Mouse (Mus musculus) forelimb bud, embryonic 11.5 days (tissue): ENCODE results near the gene Pde10a.
"Not testable (repeated sequence)": the region's sequence is repeated elsewhere in the genome, so short reads cannot be mapped to it uniquely, and the experiment has no call there.

Source experiments
- DNase-seq: peaks from one replicate; pipeline ENCODE4 v3.0.0-alpha.2; 2012; ENCODE audit warnings: low read depth, low spot score

The Pde10a gene

GRCm38 (mm10) chr17:8647372-8647871 lies 122.2 kb downstream of the Pde10a start:
- no peak for DNase-seq

DNA sequence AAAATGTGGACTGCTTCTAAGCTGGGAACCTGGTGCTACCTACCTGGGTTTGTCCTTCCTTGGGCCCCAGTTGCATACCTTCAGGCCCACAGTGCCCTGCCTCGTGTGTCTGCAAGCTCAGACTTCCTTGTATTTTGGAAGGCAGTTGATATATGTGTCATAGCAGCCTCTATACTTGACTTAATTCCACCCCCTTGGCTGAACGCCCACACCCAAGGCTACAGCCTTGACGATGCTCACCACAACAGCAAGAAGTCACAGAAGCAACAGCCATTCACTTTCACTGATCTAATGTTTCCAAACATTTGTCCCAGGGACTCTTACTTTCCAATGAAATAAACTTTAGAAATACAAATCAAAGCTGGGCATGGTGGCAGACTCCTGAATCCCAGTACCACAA lies 123.1 kb downstream of the Pde10a start:
- DNase-seq, result no peak

DNA sequence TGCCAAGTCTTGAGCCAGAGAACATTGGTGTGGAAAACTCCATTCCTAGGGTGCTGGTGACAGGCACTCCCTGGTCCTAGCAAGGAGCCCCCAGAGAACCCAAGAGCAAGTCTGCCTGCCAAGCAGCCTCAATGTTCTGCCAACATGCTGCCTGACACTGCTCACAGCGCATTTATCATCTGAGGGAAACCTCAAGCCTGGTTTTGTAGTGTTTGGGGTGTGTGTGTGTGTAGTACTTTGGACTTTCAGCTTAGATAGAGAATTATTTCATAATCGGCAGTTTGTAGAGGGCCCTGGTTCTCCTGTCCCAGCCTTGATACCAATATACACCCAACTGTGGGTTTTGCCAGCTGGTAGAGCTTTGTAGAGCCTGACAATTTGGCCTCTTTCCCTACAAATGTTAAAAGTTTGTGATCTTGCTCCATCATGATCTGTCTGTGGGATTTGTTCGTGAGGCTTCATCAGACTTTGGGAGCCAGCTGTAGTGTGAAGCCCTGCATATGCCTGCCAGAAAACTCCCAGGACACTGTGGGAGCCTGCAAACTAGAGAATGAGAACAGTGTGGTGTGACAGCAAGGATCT lies 127.6 kb downstream of the Pde10a start:
- DNase-seq, result no peak

GRCm38 (mm10) chr17:8657661-8658060 lies 132.5 kb downstream of the Pde10a start:
- DNase-seq, result no peak

DNA sequence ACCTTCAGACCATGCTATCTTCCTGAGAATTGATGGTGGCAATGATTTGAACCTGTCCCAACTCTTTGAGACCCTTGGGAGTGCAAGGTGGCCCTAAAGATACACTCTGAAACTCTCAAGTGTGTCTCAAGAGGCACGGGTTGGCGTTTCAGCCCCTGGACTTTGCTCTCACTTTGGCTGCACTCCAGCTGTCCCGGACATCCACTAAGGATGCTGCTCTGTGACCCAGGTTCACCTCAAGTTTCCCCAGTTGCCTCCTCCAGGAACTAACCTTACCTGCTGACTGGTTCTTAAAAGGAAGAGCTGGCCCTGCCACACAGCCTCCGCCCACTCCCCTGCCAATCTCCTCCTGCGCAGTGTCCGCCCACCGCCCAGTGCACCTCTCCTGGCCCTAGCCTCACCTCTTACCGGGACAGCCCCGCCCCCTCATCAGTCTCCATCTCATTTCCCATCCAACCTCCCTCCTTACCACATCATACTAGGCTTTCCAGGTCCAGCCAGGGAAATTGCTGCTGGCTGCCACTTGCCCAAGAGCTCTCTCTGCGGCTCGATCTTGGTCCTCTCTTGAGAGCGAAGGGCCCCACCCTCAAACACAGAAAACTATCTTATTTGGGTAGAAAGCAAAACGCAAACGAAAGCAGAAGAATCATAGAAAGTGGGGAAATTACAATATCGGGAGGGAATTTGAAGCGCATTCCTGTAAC lies 133.7 kb downstream of the Pde10a start:
- no peak for DNase-seq

DNA sequence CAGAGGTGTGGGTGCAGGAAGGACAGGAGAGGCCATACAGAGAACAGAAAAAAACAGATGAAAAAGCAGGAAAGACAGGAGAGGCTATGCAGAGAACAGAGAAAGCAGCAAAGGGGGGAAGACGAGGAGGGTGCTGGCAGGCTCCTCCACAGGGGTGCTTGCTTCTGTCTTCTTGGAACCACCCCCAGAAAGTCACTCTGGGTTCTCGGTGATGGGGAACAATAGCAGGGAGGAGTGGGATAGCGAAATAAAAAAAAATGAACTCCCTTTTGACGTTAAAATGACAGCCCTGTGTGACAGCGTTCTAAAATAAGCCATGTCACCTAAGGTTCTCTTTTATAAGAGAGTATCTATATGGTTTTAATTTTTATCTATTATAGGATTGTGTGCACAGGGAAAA lies 141.7 kb downstream of the Pde10a start:
- no peak for DNase-seq

GRCm38 (mm10) chr17:8674651-8675050 lies 149.5 kb downstream of the Pde10a start:
- no peak for DNase-seq

DNA sequence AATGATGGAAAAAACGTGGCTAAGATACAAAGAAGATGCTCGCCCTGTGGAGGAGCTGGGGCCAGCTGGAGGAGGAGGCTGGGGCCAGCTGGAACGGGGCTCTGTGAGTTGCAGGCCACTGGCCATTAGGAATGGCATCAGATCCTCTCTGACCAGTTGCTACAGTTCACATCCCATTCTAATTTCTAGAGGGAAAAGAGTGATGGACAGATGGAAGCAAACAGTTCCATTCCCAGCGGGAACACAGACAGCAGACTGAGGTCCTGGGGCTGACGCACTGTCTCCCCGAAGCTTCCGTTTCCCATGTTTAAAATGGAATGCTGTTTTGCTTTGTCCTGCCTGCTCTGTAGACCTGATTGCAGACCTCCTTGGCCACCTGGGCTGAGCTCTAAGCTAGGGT lies 161.2 kb downstream of the Pde10a start:
- no peak for DNase-seq

- no peak for DNase-seq
Observed at GRCm38 (mm10) chr17:8688096-8688495, 162.9 kb downstream of the Pde10a start.

- no peak for DNase-seq
Observed at GRCm38 (mm10) chr17:8698265-8698664, 173.1 kb downstream of the Pde10a start.

DNA sequence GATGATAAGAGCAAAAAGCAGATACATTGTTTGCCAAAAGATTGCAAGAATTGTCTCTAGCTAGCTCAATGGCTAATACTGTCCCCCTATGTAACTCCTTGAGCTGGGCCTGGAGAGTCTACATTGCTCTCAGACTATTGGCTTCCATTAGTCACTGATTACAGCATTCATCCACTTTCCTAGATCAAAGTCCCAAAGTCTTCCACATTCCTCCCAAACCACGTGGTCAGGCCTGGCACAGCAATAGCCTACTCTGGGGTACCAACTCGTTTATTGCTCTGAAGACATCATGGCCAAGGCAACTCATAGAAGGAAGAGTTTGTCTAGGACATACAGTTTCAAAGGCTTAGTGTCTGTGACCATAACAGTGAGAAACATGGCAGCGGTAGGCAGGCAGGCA lies 173.6 kb downstream of the Pde10a start:
- no peak for DNase-seq

DNA sequence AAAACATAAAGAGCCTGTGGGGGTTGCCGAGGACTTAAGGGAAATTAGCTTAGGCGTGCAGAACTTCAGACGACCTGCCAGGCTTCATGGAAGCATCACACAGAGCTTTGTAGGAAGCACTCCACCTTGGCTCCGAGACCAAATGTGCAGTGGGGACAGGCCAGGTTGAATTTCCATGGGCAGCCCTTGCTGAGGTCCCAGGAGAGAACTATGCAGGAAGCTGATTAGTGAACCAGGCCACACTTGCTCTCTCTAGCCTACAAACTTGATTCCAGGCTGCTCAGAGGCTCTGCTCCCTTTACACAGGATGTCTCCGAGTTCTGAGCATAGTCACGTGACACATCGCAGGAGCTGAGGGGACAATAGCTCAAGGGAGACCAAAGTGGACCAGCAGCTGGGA lies 175.9 kb downstream of the Pde10a start:
- no peak for DNase-seq

DNA sequence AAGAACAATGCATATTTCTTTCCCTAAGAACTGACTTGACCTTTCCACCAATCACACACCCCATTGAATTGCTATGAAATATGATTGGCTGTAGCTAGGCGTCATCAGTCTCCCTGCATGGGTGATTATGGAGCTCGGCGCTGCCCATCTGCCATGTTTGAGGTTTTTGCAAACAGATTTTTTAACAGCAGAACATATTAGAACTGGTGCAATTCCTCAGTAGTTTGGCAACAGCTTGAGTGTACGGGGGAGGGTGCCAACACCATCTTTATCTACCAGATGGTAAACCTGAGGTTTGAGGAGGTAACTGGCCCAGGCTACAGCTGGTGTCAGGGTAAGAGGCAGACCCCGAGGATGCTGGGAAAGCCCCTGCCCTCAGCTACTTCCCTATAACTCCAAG lies 177.3 kb downstream of the Pde10a start:
- no peak for DNase-seq

DNA sequence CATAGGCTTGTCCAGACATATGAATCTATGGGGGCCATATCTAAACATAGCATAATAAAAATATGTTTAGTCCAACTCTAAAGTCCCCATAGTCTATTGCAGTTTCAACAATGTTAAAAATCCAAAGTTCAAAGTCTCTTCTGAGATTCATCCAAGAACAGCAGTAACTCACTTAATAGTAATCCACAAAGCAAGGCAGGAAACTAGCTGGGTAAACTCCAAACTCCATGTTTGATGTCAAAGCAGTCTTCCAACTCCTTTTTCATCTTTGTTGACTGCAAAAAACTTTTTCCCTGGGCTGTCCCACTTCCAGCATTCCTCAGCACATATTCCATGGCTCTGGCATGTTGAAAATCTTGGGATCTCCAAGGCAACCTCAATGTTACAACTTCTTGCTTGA lies 182.8 kb downstream of the Pde10a start:
- DNase-seq, result no peak

- not testable (repeated sequence) for DNase-seq
Observed at GRCm38 (mm10) chr17:8712734-8713133, 187.6 kb downstream of the Pde10a start.

GRCm38 (mm10) chr17:8720961-8721360 lies 195.8 kb downstream of the Pde10a start:
- no peak for DNase-seq

DNA sequence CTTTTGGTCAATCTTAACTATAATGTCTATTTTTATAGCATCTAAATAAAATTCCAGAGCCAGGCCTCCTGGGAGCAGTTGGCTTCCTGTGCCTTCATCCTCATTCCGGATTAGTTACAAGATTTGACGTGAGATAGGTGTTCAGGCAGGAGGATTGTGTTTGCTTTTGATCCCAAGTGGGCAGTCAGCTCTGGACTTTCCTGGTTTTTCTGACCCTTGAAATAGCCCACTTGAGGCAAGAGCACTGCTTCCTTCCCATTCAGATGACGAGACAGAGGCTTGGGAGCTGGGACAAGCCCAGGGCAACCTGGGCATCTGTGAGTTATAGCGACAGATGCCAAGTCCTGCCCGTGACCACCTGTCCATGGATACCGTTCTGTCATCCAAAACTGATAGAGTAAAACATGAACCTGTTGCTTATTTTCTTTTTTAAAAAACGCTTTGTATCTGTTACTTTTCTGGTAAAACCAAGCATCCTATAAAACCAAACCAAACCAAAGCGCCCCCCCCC lies 199.3 kb downstream of the Pde10a start:
- DNase-seq, result no peak

- no peak for DNase-seq
Observed at GRCm38 (mm10) chr17:8728646-8729045, 203.5 kb downstream of the Pde10a start.

- DNase-seq, result no peak
Observed at GRCm38 (mm10) chr17:8729808-8730207, 204.6 kb downstream of the Pde10a start.

DNA sequence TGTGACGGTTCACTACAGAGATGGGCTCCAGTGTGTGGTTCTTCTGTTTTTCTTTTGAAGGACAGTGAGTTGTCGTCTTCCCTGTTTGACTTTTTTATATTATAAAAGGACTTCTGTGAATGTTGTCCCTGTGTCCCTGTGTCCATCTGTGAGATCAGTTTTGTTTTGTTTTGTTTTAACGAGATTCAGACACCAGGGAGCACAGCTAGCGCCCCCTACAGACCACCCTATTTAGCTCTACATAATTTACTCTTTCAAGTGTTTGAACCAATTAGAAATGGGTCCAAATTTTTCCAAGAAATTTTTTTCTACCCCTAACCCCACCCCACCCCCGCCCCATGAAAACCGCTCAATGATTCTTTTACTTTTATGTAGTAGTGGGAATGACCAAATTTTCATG lies 205.9 kb downstream of the Pde10a start:
- DNase-seq, result no peak

DNA sequence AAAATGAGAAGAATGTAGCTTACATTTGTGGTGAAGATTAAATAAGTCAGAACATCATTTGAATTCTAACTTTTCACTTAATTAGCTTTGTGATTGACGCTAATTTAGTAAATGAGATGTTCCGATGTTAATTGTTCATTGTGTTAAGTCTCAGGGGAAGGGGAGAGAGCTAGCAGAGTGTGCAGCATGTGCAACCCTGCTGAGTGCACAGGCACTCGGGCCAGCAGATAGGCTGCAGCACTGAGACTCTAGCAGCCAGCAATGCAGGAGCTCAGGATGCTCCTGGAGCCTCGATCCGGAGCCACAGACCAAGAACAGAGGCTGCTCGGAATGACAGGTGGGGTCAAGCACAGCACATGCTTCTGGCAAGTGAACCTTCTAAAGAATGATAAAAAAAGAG lies 211.1 kb downstream of the Pde10a start:
- DNase-seq, result no peak

DNA sequence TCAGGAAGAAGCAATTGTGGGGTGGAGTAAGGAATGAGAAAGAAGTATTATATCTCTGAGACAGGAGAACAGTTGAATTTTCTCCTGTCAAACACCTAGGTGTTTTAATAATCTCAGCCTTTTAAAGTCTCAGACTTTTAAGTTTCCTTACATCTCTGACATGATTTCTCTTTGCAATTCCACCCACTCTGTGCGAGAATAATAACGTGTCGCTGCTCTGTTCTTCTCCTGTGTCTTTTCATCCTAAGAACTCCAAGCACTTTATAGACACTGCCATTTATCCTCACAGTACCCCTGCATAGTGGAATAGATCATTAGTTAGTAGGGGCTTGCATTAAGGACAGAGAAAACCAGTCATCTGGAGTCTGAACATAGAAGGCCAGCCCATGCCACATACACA lies 217.6 kb downstream of the Pde10a start:
- DNase-seq, result no peak

DNA sequence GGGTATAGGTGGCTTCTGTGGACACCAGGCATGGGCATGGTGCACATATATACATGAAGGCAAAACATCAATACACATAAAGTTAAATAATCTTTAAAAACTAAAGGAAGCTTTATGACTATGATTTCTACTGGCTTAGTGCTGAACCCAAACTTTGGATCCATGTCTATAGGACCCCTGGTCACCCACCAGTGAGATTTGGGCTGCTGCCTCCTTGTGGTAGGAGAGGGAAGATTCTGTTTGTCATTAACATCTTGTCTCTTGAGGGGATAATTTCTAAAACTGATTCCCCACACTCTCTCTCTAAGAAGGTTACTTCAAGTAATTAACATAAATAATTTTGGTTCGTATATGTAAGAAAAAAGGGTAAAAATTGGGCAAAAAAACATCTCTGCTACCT lies 220.2 kb downstream of the Pde10a start:
- DNase-seq, result no peak
